Mouse (Mus musculus) kidney, adult 2 months (tissue): ENCODE data around the gene Decr2. TPM values are rescaled to one million over a fixed set of nuclear protein-coding genes. Genes with fewer than 3 reads are reported as not detected.

Source experiments
- DNase-seq: peaks from one replicate; pipeline ENCODE4 v3.0.0; 2021
- H3K27ac ChIP-seq: fragments of 200-500 bp; 2 replicates; pipeline ENCODE4 v1.5.1; 2012; ENCODE audit warnings: low read depth, low read length, control low read depth, inconsistent platforms; ENCODE audit not compliant: insufficient read depth
- H3K27me3 ChIP-seq: fragments of 200-500 bp; replicated peaks from 2 replicates; pipeline ENCODE4 v1.6.1; 2012; ENCODE audit warnings: mild to moderate bottlenecking, moderate library complexity, low read length, inconsistent platforms; ENCODE audit not compliant: control insufficient read depth, insufficient read depth
- H3K36me3 ChIP-seq: fragments of 200-500 bp; 2 replicates; pipeline ENCODE4 v1.6.1; 2012; ENCODE audit warnings: mild to moderate bottlenecking, moderate library complexity, low read length, inconsistent platforms; ENCODE audit not compliant: control insufficient read depth, insufficient read depth
- H3K4me1 ChIP-seq: fragments of 200-500 bp; 2 replicates; pipeline ENCODE4 v1.6.1; 2011; ENCODE audit warnings: low read length; ENCODE audit not compliant: control insufficient read depth, insufficient read depth
- H3K4me3 ChIP-seq: fragments of 200-500 bp; 2 replicates; pipeline ENCODE4 v1.5.1; 2011; ENCODE audit warnings: mild to moderate bottlenecking, low read depth, low read length, control low read depth; ENCODE audit not compliant: insufficient read depth
- CTCF ChIP-seq: fragments of 200-500 bp; conservative IDR thresholded peaks from 2 replicates; pipeline ENCODE4 v1.5.1; 2011; ENCODE audit warnings: low read depth, mild to moderate bottlenecking, control low read depth, low read length, moderate library complexity, mixed read lengths; ENCODE audit not compliant: insufficient read depth, insufficient read length
- POLR2A ChIP-seq: fragments of 200-500 bp; IDR thresholded peaks from one replicate; pipeline ENCODE4 v1.6.1; 2011; ENCODE audit warnings: low read depth, low read length, control low read depth
- WGBS: fragments of 180-500 bp; shearing (Covaris S2); methylation state at CpG from one replicate; pipeline ENCODE4 v1.1.7; 2018; 5-methylcytosine and 5-hydroxymethylcytosine counted together
- polyA plus RNA-seq: library from polyadenylated mRNA; depleted of rRNA; stranded (reverse); fragments of >200 nt; gene quantifications from 2 replicates; pipeline ENCODE4 v1.2.3, GENCODE M21; 2012; rRNA removed

Decr2 gene
- polyA plus RNA-seq, result 63.0 and 74.9 TPM in 2 replicates

DNA sequence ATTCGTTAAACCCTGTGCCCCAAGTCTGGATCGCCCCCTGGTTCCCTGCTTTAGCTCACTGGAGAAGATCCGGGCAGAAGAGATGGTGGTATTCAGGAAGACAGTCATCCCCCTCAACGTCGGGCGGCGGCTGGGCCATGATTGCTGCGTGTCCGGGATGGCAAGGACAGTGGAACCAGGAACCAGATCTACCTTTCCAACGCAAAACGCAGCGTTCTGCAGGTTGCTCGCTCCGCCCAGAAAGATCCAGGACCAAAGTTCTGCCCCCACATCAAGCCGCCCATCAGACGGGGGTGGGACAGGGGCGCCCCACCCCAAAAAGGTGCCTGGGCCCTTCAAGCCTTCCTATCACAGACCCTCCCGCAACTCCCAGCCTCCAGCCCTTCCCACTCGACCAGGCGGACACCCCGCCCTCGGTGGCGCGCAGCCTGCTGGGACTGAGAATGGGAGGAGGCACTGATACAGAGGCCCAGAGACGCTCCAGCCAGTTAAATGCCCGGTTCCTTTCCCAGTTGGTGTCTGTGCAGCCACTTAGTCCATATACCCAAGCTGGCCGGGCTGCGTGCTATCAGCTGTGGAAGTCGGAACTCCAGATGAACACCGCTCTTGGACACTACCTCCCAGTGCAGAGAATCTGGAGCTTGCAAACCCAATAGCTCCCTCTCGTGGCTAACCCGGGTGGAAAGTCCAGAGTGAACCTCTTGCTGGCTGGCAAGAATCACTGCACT is at the start of gene Decr2:
Gene Decr2, minus strand, starts transcription at position 433 of the 728 bp plus-strand sequence.
- WGBS, result under 1% methylated on average over 32 of the region's 32 CpGs
- TF ChIP-seq CTCF, result peak; percentile 90
- TF ChIP-seq POLR2A, result peak; percentile 37
- Histone ChIP-seq H3K4me3 (peak within 1 kb of the TSS; percentile 92), H3K4me1 (no peaks in the 10 kb centered on the region), H3K27me3 (no peaks in the 10 kb centered on the region), H3K27ac (peak within 1 kb of the TSS; percentile 91), H3K36me3 (no peaks in the 10 kb centered on the region)
- peak; percentile 97 for DNase-seq

DNA sequence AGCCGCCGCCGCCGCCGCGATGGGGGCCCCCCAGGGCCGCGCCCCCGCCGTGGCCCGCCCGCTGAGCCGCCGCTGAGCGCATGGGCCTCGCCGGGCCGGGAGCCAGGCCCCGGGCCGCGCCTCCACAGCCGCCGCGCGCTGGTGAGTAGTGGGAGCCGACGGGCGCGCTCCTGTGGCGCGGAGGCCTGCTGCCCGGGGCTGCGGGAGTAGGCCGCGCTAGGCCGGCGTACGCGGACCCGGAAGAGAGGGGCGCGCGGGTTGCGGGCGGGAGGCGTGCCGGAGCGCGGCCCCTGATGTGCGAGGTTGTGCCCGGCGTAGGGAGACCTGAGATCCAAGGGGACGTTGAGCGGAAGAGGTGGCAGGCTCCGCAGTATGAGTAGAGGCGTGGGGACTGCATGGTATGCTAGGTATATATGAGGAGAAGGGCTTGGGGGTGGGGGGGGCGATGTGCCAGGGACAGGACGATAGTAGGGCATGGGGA is 48.8 kb upstream of the Decr2 start:
- no peak for DNase-seq
- Histone ChIP-seq H3K36me3 (no peaks in the 10 kb centered on the region), H3K4me3 (peak overlapping the region; percentile 98), H3K27ac (peak overlapping the region; percentile 66), H3K4me1 (peaks cover 18% of the 10 kb centered on the region; the same call in 1 of the 2 replicates), H3K27me3 (no peaks in the 10 kb centered on the region)
- WGBS, result 4% methylated on average over 58 of the region's 58 CpGs
- TF ChIP-seq CTCF (no peak), POLR2A (no peak)

DNA sequence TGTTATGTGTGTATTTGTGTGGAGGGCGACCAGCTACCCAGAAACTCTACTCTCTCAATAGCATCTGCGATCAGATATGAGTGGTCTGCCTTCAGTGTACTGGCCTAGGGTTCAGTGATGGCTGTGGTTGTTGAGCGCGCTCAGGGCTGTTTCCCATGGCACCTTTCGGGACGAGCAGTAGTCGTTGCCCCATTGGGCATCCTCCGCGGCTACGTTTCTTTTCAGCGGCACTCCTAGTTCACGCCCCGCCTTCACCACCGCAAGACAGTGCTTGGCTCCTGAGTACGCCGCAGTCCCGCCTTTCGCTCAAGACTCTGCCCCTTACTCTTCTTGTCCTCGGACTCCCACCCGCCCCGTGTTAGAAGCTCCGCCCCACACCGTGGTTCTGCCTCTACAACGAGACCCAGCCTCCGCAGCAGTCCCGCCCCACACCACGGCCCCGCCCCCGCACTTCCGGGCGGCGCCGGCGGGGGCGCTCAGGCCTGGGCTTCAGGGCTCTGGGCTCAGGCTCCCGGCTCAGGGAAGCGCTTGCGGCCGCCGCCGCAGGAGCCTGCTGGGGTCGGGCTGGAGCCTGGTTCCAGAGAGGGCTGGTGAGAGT is 48.2 kb upstream of the Decr2 start, which contains the start of gene Axin1:
Gene Axin1, plus strand, starts transcription at position 450 of the 598 bp plus-strand sequence.
- WGBS, result under 1% methylated on average over 42 of the region's 42 CpGs
- no peak; the same call in 1 of the 2 replicates for TF ChIP-seq CTCF
- peak; percentile 23 for TF ChIP-seq POLR2A

DNA sequence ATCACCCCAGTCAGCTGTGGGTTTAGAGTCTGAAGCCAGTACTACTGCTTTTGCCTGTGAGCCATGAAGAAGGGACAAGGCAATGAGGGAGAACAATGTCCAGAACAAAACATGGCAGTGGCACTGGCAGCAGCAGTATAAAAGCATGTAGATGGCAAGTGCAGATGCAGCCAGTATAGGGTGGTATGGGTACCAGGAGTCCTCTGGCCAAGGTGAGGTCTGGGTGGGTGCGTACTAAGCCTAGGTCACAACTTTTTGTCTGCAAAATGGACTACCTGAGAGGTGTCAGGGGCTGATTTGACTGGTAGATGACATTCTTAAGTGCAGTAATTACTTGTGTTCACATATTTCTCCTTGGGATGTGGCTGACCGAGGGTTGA is 47.6 kb upstream of the Decr2 start:
- Histone ChIP-seq H3K4me1 (peaks cover 12% of the 10 kb centered on the region; the same call in 1 of the 2 replicates), H3K27ac (no peak overlapping the region), H3K36me3 (no peaks in the 10 kb centered on the region), H3K4me3 (peak overlapping the region; percentile 98), H3K27me3 (no peaks in the 10 kb centered on the region)
- 72% methylated on average over 2 of the region's 2 CpGs for WGBS
- TF ChIP-seq POLR2A (no peak), CTCF (no peak)
- no peak for DNase-seq

More for the DNA sequence above, 48.2 kb upstream of the Decr2 start, which contains the start of gene Axin1:
- H3K27me3 ChIP-seq, result no peaks in the 10 kb centered on the region
- peak; percentile 98 for DNase-seq
- H3K27ac ChIP-seq, result peak within 1 kb of the TSS; percentile 66
- no peaks in the 10 kb centered on the region for H3K36me3 ChIP-seq
- H3K4me1 ChIP-seq, result peaks cover 18% of the 10 kb centered on the region; the same call in 1 of the 2 replicates
- peak within 1 kb of the TSS; percentile 98 for H3K4me3 ChIP-seq

DNA sequence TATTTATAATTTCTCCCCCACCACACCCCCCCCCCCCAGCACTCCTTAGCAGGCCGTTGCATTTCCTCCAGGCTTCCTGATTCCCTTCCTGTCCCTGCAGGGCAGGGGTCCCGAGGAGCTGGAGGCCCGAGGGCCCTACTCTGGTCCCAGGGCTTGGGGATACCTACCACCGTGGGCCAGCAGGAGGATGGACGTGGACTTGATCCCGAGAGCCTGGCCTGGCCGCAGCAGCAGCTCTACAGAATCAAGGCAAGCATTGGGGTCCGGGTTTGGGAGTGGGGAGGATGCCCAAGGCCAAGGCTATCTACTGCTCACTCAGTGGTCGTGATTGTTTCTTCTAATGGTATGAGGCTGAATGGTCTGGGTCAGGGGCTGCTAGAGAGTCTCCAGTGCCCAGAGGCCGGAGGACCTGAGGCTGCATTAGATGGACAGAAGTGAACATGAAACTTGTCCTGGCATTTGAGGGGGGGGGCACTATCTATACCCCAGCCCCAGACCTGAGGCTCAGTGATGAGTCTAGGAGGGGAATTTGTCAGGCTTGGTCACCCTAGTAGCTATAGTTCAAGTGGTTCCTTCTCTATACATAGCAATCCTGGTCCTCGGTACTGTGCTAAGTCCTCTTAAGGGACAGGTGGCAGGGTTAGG is 47.1 kb upstream of the Decr2 start:
- no peak for DNase-seq
- 81% methylated on average over 11 of the region's 11 CpGs for WGBS
- Histone ChIP-seq H3K4me1 (peaks cover 11% of the 10 kb centered on the region; the same call in 1 of the 2 replicates), H3K27ac (no peak overlapping the region), H3K4me3 (no peak overlapping the region), H3K36me3 (no peaks in the 10 kb centered on the region), H3K27me3 (no peaks in the 10 kb centered on the region)
- TF ChIP-seq POLR2A (no peak), CTCF (no peak)

DNA sequence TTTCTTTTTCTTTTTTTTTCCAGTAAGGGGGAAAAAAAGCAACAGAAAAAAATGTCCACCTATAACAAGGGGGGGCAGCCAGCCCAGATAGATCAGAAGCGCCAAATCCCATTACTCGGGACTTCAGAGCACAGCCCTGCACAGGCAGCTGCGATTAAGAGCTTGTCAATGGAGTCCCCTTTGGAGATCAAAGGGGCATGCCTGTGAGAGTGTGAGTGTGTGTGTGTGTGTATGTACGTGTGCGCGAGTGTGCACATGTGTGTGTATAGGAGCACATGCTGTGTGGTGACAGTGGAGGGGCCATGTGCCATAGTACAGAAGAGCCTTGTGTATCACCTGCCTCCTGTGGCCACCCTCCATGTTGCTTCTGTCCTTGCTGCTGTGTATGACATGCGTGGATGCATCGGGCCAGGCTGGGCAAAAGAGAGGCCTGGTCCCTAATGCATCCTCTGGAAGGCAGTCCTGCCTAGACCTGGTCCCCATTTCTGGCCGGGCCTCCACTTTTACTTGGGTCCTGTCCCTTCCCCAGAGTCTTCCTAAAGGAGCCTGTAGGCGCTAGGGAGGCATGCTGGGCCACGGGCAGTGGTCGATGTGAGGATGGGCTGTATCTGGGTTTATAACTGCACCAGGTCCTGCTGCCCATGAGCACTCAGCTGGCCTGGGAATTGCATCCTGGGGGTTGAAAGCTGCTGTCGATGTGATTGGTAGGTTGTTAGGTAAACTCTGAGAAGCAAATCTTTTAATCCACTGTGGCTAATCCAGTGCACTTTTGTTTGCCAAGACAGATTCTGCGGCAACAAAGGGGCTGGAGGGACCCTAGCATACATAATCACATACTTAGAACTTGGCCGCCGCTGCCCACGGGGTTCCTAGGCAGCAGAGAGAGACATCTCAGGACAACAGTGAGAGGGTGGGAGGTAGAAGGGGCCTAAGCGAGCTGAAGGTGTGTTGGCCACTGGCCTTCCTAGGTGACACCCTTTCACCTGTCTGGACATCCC is 42.0 kb upstream of the Decr2 start:
- Histone ChIP-seq H3K27me3 (no peaks in the 10 kb centered on the region), H3K4me1 (no peaks in the 10 kb centered on the region), H3K36me3 (no peaks in the 10 kb centered on the region; the same call in 1 of the 2 replicates), H3K27ac (no peak overlapping the region), H3K4me3 (no peak overlapping the region)
- DNase-seq, result no peak
- WGBS, result 93% methylated on average over 18 of the region's 18 CpGs
- TF ChIP-seq CTCF (no peak), POLR2A (no peak)
